Mouse (Mus musculus): ENCODE measurements at regions not wholly inside any gene's neighbourhood (a gene's known extent, or its start where the extent isn't known, plus 50 kb on each side); places are given as distances from the start of the nearest gene placed in this dataset.

- H3K9ac ChIP-seq, result no peak overlapping the region
- no peaks in the 10 kb centered on the region for H3K27me3 ChIP-seq (replicated peaks)
- ATAC-seq (ENCODE audit: low FRiP score, low read depth), result peak; percentile 86
- no peaks in the 10 kb centered on the region for H3K36me3 ChIP-seq
- no peaks in the 10 kb centered on the region for H3K9me3 ChIP-seq
- 66% methylated on average over 14 of the region's 14 CpGs for WGBS
- H3K4me3 ChIP-seq, result no peak overlapping the region
- H3K4me1 ChIP-seq, result no peaks in the 10 kb centered on the region
- no peak overlapping the region for H3K4me2 ChIP-seq (replicated peaks)
- H3K27ac ChIP-seq, result peak overlapping the region; percentile 12; the same call in 1 of the 2 replicates
Measured at GRCm38 (mm10) chr1:183504103-183504841, 86.3 kb downstream of the Hhipl2 start.

- Histone ChIP-seq H3K27me3 (replicated peaks) (no peaks in the 10 kb centered on the region), H3K4me3 (no peak overlapping the region)
Measured at GRCm38 (mm10) chr1:183507893-183508292, 89.9 kb downstream of the Hhipl2 start.

GRCm38 (mm10) chr1:183510759-183511158 lies 92.7 kb downstream of the Hhipl2 start:
- Histone ChIP-seq H3K4me1 (no peaks in the 10 kb centered on the region; the same call in 1 of the 2 replicates), H3K9ac (no peak overlapping the region), H3K9me3 (no peaks in the 10 kb centered on the region), H3K4me2 (replicated peaks) (no peak overlapping the region), H3K27me3 (replicated peaks) (no peaks in the 10 kb centered on the region), H3K36me3 (no peaks in the 10 kb centered on the region), H3K4me3 (no peak overlapping the region), H3K27ac (no peak overlapping the region)
- ATAC-seq (ENCODE audit: low FRiP score, low read depth), result no peak
- 92% methylated on average over 10 of the region's 10 CpGs for WGBS

More at GRCm38 (mm10) chr1:183507893-183508292, 89.9 kb downstream of the Hhipl2 start:
- no peak for ATAC-seq (ENCODE audit: low FRiP score, low read depth)
- Histone ChIP-seq H3K9me3 (no peaks in the 10 kb centered on the region), H3K27ac (no peak overlapping the region), H3K4me2 (replicated peaks) (no peak overlapping the region), H3K36me3 (no peaks in the 10 kb centered on the region), H3K4me1 (no peaks in the 10 kb centered on the region), H3K9ac (no peak overlapping the region)
- 85% methylated on average over 2 of the region's 2 CpGs for WGBS

- 67% methylated on average over 3 of the region's 3 CpGs for WGBS
- Histone ChIP-seq H3K9me3 (no peaks in the 10 kb centered on the region), H3K27me3 (replicated peaks) (no peaks in the 10 kb centered on the region), H3K9ac (no peak overlapping the region), H3K4me2 (replicated peaks) (no peak overlapping the region), H3K4me1 (no peaks in the 10 kb centered on the region; the same call in 1 of the 2 replicates), H3K4me3 (no peak overlapping the region), H3K27ac (no peak overlapping the region), H3K36me3 (no peaks in the 10 kb centered on the region)
- ATAC-seq (ENCODE audit: low FRiP score, low read depth), result no peak
Measured at GRCm38 (mm10) chr1:183513876-183514275, 95.9 kb downstream of the Hhipl2 start.

- H3K9me3 ChIP-seq, result no peaks in the 10 kb centered on the region
- no peak overlapping the region for H3K4me2 ChIP-seq (replicated peaks)
- ATAC-seq (ENCODE audit: low FRiP score, low read depth), result peak; percentile 54; the same call in 1 of the 2 replicates
- 61% methylated on average over 15 of the region's 15 CpGs for WGBS
- no peak overlapping the region for H3K27ac ChIP-seq
- H3K4me3 ChIP-seq, result no peak overlapping the region
- H3K36me3 ChIP-seq, result no peaks in the 10 kb centered on the region
- H3K4me1 ChIP-seq, result peaks cover 2% of the 10 kb centered on the region
- no peaks in the 10 kb centered on the region for H3K27me3 ChIP-seq (replicated peaks)
- no peak overlapping the region for H3K9ac ChIP-seq
Measured at GRCm38 (mm10) chr1:183514281-183514983, 96.4 kb downstream of the Hhipl2 start.

- Histone ChIP-seq H3K36me3 (no peaks in the 10 kb centered on the region), H3K4me3 (no peak overlapping the region), H3K4me2 (replicated peaks) (no peak overlapping the region), H3K9ac (no peak overlapping the region), H3K27me3 (replicated peaks) (no peaks in the 10 kb centered on the region), H3K27ac (no peak overlapping the region), H3K4me1 (peaks cover 7% of the 10 kb centered on the region), H3K9me3 (no peaks in the 10 kb centered on the region)
- 58% methylated on average over 2 of the region's 2 CpGs for WGBS
- ATAC-seq (ENCODE audit: low FRiP score, low read depth), result no peak
Measured at GRCm38 (mm10) chr1:183514984-183515287, 96.9 kb downstream of the Hhipl2 start.

GRCm38 (mm10) chr1:183516167-183516566 lies 98.2 kb downstream of the Hhipl2 start:
- Histone ChIP-seq H3K36me3 (no peaks in the 10 kb centered on the region), H3K27me3 (replicated peaks) (no peaks in the 10 kb centered on the region), H3K27ac (no peak overlapping the region), H3K9ac (no peak overlapping the region), H3K9me3 (no peaks in the 10 kb centered on the region), H3K4me1 (peaks cover 13% of the 10 kb centered on the region), H3K4me2 (replicated peaks) (no peak overlapping the region), H3K4me3 (no peak overlapping the region)
- ATAC-seq (ENCODE audit: low FRiP score, low read depth), result no peak
- WGBS, result 67% methylated on average over 4 of the region's 4 CpGs

- Histone ChIP-seq H3K36me3 (no peaks in the 10 kb centered on the region), H3K4me3 (no peak overlapping the region), H3K27ac (no peak overlapping the region), H3K9ac (no peak overlapping the region), H3K9me3 (no peaks in the 10 kb centered on the region), H3K4me1 (peaks cover 21% of the 10 kb centered on the region), H3K27me3 (replicated peaks) (no peaks in the 10 kb centered on the region), H3K4me2 (replicated peaks) (no peak overlapping the region)
- 66% methylated on average over 4 of the region's 4 CpGs for WGBS
- no peak for ATAC-seq (ENCODE audit: low FRiP score, low read depth)
Measured at GRCm38 (mm10) chr1:183517236-183517635, 99.2 kb downstream of the Hhipl2 start.

GRCm38 (mm10) chr1:183521569-183521968 lies 103.6 kb downstream of the Hhipl2 start:
- 35% methylated on average over 7 of the region's 7 CpGs for WGBS
- Histone ChIP-seq H3K4me2 (replicated peaks) (no peak overlapping the region), H3K27me3 (replicated peaks) (no peaks in the 10 kb centered on the region), H3K4me3 (no peak overlapping the region), H3K4me1 (peaks cover 28% of the 10 kb centered on the region), H3K9ac (no peak overlapping the region), H3K36me3 (no peaks in the 10 kb centered on the region), H3K27ac (no peak overlapping the region), H3K9me3 (peaks cover 10% of the 10 kb centered on the region; the same call in 1 of the 2 replicates)
- ATAC-seq (ENCODE audit: low FRiP score, low read depth), result peak; percentile 83

- H3K27ac ChIP-seq, result no peak overlapping the region
- H3K4me1 ChIP-seq, result no peaks in the 10 kb centered on the region
- WGBS, result 91% methylated on average over 11 of the region's 11 CpGs
- ATAC-seq (ENCODE audit: low FRiP score, low read depth), result no peak
- no peaks in the 10 kb centered on the region for H3K9me3 ChIP-seq
- no peak overlapping the region for H3K9ac ChIP-seq
- no peaks in the 10 kb centered on the region for H3K36me3 ChIP-seq
- no peaks in the 10 kb centered on the region for H3K27me3 ChIP-seq (replicated peaks)
- H3K4me2 ChIP-seq (replicated peaks), result no peak overlapping the region
- H3K4me3 ChIP-seq, result no peak overlapping the region
Measured at GRCm38 (mm10) chr1:183533386-183533785, 115.4 kb downstream of the Hhipl2 start.

- Histone ChIP-seq H3K9ac (no peak overlapping the region), H3K36me3 (no peaks in the 10 kb centered on the region), H3K9me3 (no peaks in the 10 kb centered on the region), H3K4me1 (no peaks in the 10 kb centered on the region; the same call in 1 of the 2 replicates), H3K4me2 (replicated peaks) (no peak overlapping the region), H3K27ac (no peak overlapping the region), H3K27me3 (replicated peaks) (no peaks in the 10 kb centered on the region), H3K4me3 (no peak overlapping the region)
- ATAC-seq (ENCODE audit: low FRiP score, low read depth), result no peak
- 76% methylated on average over 7 of the region's 7 CpGs for WGBS
Measured at GRCm38 (mm10) chr1:183548752-183549387, 130.9 kb downstream of the Hhipl2 start.

- Histone ChIP-seq H3K27me3 (replicated peaks) (no peaks in the 10 kb centered on the region), H3K4me1 (no peaks in the 10 kb centered on the region; the same call in 1 of the 2 replicates), H3K9ac (no peak overlapping the region), H3K4me3 (no peak overlapping the region), H3K27ac (no peak overlapping the region), H3K4me2 (replicated peaks) (no peak overlapping the region), H3K9me3 (no peaks in the 10 kb centered on the region), H3K36me3 (no peaks in the 10 kb centered on the region)
- 91% methylated on average over 4 of the region's 4 CpGs for WGBS
- no peak for ATAC-seq (ENCODE audit: low FRiP score, low read depth)
Measured at GRCm38 (mm10) chr1:183552617-183553016, 134.6 kb downstream of the Hhipl2 start.

Measured in neural tube, embryonic 12.5 days (tissue).